Mouse (Mus musculus) erythroblast, adult 5-6 weeks (primary cell): ENCODE results near the gene H2-K1. TPM values are rescaled to one million over a fixed set of nuclear protein-coding genes. Genes with fewer than 3 reads are reported as not detected.
"Not testable (repeated sequence)": the region's sequence is repeated elsewhere in the genome, so short reads cannot be mapped to it uniquely, and the experiment has no call there.

ENCODE experiments used
- ATAC-seq: replicated peaks from 2 replicates; pipeline ENCODE4 v1.8.0; 2016; ENCODE audit warnings: moderate number of reproducible peaks, mild to moderate bottlenecking, moderate TSS enrichment, inconsistent platforms; ENCODE audit not compliant: poor library complexity, low FRiP score, severe bottlenecking
- total RNA-seq, 2 experiments: library from RNA; stranded (forward) in 1 of 2; stranded (reverse) in 1 of 2; fragments of 150-400 nt in 1 of 2; fragments of 200-764, 138-1000 nt in 1 of 2; gene quantifications; 2 replicates each; pipeline versions ENCODE4 v1.2.3 to v1.2.4; 2015 to 2017; ENCODE audit warnings: low replicate concordance in 2 of 2

Gene H2-K1
- total RNA-seq, 2 experiments from 2014 or later: 97.6 to 177 TPM

- ATAC-seq: peak; percentile 71
Measured at GRCm38 (mm10) chr17:34027656-34028223, 27.6 kb upstream of the H2-K1 start, which contains the start of gene H2-Ke6. H2-Ke6 (minus strand) TSS chr17:34028060.

- ATAC-seq: no peak
Measured at GRCm38 (mm10) chr17:34026917-34027655, 26.9 kb upstream of the H2-K1 start.

DNA sequence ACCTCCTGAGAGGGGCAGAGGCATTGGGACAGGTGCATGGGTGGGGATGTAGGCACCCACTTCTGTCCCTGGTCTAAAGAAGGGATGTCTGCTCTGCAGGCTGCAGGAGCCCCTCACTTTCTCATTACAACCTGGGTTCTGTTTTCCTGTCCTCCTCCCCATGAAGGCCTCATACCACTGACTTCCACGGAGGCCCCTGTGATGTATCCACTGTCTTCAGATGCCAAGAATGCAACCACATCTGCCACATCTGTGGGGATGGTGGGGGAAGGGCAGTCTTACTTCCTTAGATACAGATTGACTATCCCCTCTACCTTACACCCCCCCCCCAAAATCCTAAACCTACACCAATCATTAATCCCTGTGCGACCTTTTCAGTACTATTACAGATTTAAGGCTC is 26.1 kb upstream of the H2-K1 start:
- no peak for ATAC-seq

DNA sequence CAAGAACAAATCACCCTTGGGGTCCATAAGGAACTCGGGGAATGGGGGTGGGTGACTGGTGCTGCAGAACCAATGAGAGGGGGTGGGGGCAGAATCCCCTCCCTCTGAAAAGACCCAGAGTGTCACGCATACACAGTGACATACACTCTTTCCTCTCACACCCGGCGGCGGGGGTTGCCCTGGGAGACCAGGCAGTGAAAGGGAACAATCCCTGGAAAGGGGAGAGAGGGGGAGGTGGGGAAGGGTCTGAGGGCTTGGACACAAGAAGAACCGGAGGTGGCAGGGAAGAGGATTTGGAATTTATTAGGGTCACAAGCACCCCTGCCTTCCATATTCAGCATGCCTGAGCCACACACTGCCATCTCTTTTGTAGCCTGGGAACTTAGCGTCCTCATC is 25.6 kb upstream of the H2-K1 start:
- ATAC-seq: no peak

- no peak for ATAC-seq
Measured at GRCm38 (mm10) chr17:34024861-34025755, 25.0 kb upstream of the H2-K1 start.

- ATAC-seq: peak; percentile 38; the same call in 1 of the 2 replicates
Measured at GRCm38 (mm10) chr17:34024317-34024821, 24.2 kb upstream of the H2-K1 start, which contains the start of gene Ring1. Ring1 (minus strand) TSS chr17:34024680.

DNA sequence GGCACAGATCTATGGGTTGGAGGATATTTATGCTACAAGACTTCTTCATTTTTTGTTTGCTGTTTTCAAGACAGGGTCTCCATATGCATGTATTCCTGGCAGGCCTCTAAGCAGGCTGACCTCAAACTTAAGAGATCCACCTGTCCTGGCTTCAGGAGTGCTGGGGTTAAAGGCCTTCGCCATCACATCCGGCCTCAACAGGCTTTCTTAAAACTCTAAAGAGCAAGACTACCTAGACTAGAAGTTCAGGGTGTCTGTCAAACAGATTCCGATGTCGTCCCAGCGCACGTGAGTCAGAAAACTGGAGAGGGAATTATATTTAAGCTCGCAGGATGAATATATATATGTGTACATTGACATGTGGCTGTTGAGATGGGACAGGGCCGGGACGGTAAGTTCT is 23.5 kb upstream of the H2-K1 start:
- ATAC-seq: no peak

DNA sequence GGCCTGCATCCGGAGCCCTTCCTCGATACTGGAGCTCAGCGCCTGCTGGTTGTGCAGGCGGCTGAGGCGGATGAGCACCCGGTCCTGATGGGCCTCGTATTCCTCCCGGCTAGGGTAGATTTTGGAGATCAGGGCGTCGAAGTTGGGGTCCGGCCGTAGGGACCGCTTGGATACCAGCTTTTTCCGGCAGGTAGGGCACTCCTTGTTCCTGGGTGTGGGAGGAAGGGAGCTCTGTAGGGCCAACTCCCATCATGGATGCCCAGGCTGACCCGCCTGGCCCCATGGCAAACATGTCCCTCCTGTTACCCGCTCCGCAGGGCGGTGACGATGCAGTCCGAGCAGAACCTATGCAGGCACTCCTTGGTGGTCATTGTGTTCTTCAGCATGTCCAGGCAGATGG is 22.8 kb upstream of the H2-K1 start:
- ATAC-seq: no peak

DNA sequence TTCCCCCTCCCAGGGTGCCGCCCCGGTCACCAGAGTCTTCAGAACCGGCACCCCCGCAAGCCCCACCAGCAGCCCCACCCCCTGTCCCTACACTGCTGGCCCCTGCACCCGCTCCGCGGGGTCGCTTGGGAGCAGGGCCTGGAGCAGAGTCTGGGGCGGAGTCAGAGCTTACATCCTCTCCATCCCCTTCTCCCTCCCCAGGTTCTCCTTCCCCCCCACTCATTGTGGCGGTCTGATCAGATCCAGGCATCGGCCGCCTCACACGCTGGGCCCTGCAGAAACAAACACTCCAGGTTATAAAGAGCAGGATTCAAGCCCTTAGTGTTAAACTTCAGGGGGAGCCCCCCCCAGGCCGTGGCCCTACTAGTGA is 22.3 kb upstream of the H2-K1 start:
- ATAC-seq: no peak

DNA sequence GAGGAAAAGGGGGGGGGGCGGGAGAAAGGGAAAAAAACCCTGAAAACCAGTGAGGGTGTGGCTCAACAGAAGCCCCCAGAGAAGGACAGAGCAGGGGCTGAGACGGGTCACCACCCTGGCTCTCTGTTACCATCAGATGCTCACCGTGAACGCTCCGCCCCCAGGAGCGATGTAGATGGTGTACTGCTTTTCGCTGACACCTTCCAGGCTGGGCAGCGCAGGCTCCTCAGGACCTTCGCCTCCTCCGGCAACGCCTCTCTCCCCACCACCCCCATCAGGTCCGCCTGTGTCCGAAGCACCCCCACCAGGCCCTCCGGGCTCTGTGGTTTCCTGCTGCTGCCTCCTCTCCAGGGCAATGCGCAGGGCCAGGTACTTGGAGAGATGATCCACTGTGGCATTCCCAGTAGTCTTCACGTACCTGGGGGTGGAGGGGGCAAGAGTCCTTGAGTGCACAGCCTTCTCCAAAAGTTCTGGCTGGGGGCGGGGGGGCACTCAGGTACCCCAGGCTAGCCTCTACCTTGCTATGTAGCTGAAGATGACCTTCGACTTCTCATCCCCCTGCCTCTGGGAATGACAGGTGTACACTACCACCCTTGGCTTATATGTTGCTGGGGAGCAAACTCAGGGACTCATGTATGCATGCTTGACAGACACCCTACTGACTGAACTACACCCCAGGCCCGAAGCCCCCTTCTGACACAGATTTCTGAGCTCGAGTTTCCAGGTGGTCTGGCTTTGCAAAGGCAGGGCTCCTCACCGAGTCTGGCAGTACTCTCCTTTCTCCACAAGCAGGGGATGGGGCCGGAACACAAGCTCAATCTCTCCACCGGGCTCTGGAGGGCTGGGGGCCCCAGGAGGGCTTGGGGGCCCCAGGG is 21.6 kb upstream of the H2-K1 start:
- ATAC-seq: no peak

GRCm38 (mm10) chr17:34013436-34013835 is 13.3 kb upstream of the H2-K1 start:
- no peak for ATAC-seq

- ATAC-seq: no peak
Measured at GRCm38 (mm10) chr17:34010156-34010555, 10.0 kb upstream of the H2-K1 start.

- ATAC-seq: no peak
Measured at GRCm38 (mm10) chr17:34006570-34006969, 6.4 kb upstream of the H2-K1 start.

DNA sequence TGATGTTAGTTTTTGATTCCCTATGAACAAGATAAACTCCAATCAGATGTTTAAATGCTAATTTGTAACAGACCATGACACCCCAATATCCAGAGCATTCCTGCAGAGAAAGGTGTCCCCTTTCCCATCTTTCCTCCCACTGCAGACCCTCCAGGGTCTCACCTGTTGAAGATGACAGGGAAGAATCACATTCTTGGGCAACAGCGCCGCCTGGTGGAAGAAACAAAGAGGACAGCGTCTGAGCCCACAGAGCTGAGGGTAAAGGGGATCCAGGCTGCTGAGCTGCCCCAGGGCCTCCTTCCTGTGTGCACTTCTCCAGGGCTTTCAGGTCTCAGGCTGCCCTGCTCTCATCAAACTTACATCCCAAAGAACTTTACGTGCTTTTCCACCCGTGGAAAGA is 3.3 kb upstream of the H2-K1 start:
- ATAC-seq: no peak

DNA sequence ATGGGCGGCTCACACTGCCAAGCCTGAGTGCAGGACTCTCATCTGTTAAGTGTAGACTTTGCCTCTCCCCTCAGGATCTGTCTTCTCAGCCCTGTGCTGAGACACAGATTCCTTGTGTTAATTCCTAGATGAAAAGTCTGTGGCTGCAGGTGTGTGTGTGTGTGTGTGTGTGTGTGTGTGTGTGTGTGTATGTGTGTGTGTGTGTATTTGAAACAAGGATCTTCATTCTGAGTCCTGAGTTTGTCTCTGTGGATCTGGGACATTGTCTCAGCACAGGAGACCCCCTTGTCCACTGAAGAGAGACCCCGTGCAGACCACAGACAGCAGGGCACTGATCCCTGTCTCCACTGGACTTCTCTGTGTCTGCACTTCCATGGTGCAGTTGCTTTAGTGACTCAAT is 649 bp upstream of the H2-K1 start:
- ATAC-seq: not testable (repeated sequence)

GRCm38 (mm10) chr17:33999341-34000149 is 602 bp downstream of the H2-K1 start:
- 0 out of 2 replicates have a peak, but pooled peaks have one; percentile 42 for ATAC-seq

DNA sequence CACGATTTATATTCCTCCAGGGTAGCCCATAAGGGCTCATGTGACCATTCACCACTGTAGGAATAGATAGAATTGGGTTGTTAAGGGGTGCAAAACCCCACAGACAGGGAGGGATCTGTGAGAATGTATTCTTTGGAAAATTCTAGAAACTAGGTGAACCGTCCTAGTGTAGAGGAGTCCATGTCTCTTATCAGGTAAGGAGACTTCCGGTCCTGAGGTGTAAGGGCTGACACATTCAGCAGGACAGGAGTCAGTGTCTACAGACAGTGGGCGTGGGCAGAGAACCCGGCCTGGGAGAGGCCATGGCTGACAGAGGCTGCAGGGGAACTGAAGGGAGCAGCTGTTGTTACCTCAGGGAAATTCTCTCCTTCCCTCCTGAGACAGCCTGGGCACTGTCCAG is 1.4 kb downstream of the H2-K1 start:
- not testable (repeated sequence) for ATAC-seq

DNA sequence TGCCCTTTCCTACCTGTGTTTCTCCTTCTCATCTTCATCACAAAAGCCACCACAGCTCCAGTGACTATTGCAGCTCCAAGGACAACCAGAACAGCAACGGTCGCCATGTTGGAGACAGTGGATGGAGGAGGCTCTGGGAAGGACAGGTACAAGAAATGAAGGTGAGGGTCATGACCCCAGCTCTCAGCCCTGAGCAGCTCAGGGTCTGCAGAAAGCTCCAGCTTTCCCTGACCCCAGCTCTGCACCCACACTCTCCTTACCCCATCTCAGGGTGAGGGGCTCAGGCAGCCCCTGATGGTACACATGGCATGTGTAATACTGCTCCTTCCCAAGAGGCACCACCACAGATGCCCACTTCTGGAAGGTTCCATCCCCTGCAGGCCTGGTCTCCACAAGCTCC is 3.1 kb downstream of the H2-K1 start:
- ATAC-seq: not testable (repeated sequence)

- ATAC-seq: no peak
Measured at GRCm38 (mm10) chr17:33995651-33996050, 4.5 kb downstream of the H2-K1 start.
